ENCODE assay signal across 11 mouse cellular contexts in the genomic region with DNA sequence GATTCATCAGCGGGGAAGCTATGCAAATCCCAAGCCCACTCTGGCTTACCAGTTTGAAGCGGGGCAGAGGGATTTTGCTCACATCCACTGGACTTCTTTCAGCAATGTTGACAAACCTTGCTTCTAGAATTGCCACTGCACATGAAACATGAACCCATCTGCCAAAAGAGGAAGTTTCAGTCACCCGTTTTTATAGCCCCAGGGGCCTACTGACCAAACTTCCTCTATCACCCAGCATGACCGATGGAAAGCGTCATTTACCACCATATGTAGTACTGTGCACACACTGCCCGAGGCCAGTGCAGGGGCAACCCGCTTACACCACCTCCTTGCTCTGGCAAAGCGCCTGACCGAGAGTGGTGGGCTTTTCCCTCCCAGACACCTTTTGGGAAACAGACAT. TPM values are rescaled to one million over a fixed set of nuclear protein-coding genes. Genes with fewer than 3 reads are reported as not detected.
DNase-seq lines count a peak whose midpoint lies in the region; ATAC-seq and TF ChIP-seq lines count a peak whose summit lies in the region.
"Had no signal": no experiment of that assay in that cellular context is flagged by ENCODE, and none has a peak within 500 bp of the region (broad histone marks: within the 10 kb centered on the region; RNA-seq: fewer than 3 reads in every experiment).

No protein-coding gene starts in this region.

- no peak for TF ChIP-seq CTCF in bone marrow macrophage, adult 2 months (IDR thresholded peaks at IDR 0.05; ENCODE audit: low read depth, low read length)

- ATAC-seq in neutrophil, adult 5-6 weeks (ENCODE audit: extremely low read depth, insufficient number of reproducible peaks, low FRiP score, poor library complexity, severe bottlenecking): peak; percentile 91
- ATAC-seq: hindbrain, embryonic 16.5 days had no signal

- peaks cover 27% of the 10 kb centered on the region for H3K4me1 ChIP-seq in bone marrow macrophage, adult 2 months (ENCODE audit: control insufficient read depth, insufficient read depth, low read length)

- H3K4me3 ChIP-seq in bone marrow macrophage, adult 2 months (ENCODE audit: insufficient read depth, low read length): peak overlapping the region; percentile 25; the same call in 1 of the 2 replicates
- H3K4me3 ChIP-seq: heart, embryonic 15.5 days had no signal

- peak; percentile 41 for DNase-seq in cerebellum, adult 9-10 months
- DNase-seq in cerebellum, adult 11 months: no peak
- peak; percentile 66 for DNase-seq in layer of hippocampus, adult 9-11 months
- DNase-seq in layer of hippocampus, postnatal 36 days: no peak
- DNase-seq in urinary bladder, postnatal 36 days (ENCODE audit: low spot score in 2 of 2): no peak
- DNase-seq in embryo, embryonic 11 days: no peak
- DNase-seq: cerebellum, postnatal 10 days had no signal

- TF ChIP-seq POLR2A in bone marrow macrophage, adult 2 months (IDR thresholded peaks at IDR 0.05; ENCODE audit: borderline replicate concordance, low read depth, low read length): no peak

- H3K27ac ChIP-seq in bone marrow macrophage, adult 2 months (ENCODE audit: insufficient read depth, low read depth, low read length): peak overlapping the region; percentile 92
- H3K27ac ChIP-seq: heart, embryonic 15.5 days had no signal

RNA-seq across cellular contexts. Expression of a gene that starts 9.6 kb away (rescaled TPM):
- total RNA-seq in layer of hippocampus, postnatal 36 days (2021): 10 to 100 TPM; 43.3 to 45.3 TPM
- polyA plus RNA-seq in bone marrow macrophage, adult 2 months (2012; ENCODE audit: insufficient read depth, insufficient read length, missing spikeins): 15.1 and 18.6 TPM in 2 replicates
- total RNA-seq in neutrophil, adult 5-6 weeks (2017): 5.5 and 7.5 TPM in 2 replicates

RNA-seq across cellular contexts. Expression of a gene that starts 35.5 kb away (rescaled TPM):
- 10 to 100 TPM; 47.0 to 55.4 TPM for total RNA-seq in layer of hippocampus, postnatal 36 days (2021)
- polyA plus RNA-seq in bone marrow macrophage, adult 2 months (2012; ENCODE audit: insufficient read depth, insufficient read length, missing spikeins): 26.0 and 30.9 TPM in 2 replicates
- 75.9 and 93.9 TPM in 2 replicates for total RNA-seq in neutrophil, adult 5-6 weeks (2017)

Comparison
In these comparisons a context has a peak if more than half of its experiments do, and no peak if none do; other contexts are left out.
1. DNase-seq: peak in cerebellum, adult 9-10 months (single experiment) and layer of hippocampus, adult 9-11 months (single experiment); none in cerebellum, adult 11 months (single experiment), layer of hippocampus, postnatal 36 days (0 of 2), urinary bladder, postnatal 36 days (0 of 2) and embryo, embryonic 11 days (single experiment).